Mouse (Mus musculus) c-Kit-positive CD71-positive TER-119-positive erythroid progenitor cells, embryonic 14.5 days (primary cell): ENCODE measurements around the gene Tet2.

ENCODE experiments used
- DNase-seq: peaks from one replicate; pipeline ENCODE4 v3.0.0-alpha.2; 2013; ENCODE audit warnings: low spot score

Tet2 gene

DNA sequence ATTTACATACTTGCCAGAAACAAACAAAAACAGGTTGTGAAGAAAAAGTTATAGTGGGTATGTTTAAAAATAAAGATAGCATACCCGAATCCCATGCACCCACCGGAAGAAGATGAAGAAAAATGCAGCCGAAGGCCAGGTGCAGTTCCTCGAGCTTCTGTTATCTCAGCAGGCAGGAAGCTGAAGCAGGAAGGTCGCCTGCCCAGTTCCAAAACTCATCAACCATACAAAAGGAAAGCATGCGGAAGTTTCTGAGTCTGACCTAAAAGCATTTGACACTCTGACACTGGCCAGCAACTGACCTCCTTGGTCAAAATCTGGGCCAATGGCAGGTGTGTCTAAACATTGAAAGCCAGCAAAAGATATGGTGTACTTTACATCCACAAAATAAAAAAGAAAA is 26.8 kb downstream of the Tet2 start:
- no peak for DNase-seq

DNA sequence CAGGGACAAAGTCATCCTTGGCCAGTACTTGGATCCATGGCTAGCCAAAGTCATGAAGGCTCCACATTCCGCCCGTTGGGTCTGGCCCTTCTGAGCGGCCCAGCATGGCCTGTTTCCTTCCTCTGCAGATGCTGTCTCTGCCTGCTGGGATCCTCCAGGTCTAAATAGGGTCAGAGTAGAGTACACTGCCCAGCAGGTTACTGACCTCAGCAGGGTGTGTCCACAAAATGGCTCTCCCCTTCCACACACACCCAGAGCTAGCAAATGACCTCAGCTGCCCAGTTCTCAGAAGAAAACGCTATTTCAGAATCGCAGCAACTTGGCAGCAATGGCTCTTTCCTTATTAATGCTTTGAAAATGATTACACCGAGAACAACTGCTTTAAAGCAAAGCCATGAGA is 27.5 kb downstream of the Tet2 start:
- no peak for DNase-seq

DNA sequence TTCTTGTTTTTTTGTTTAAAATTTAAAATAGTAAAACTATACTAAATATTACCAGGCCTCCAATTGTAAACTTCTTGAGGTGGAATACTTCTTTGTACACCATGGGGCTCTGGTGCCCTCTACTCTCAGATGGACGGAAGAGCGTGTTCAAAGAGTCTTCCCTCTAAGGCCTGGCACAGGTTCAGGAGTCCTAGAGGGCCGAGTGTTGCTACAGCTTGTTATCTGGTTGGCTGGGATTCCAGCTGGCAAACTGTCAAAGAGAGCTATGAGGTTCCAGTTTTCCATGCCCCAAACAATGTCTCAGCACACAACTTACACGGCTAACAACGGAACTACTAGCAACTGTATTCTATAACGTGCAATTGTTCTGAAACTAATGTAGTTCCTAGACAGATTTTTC is 28.8 kb downstream of the Tet2 start:
- DNase-seq = no peak

DNA sequence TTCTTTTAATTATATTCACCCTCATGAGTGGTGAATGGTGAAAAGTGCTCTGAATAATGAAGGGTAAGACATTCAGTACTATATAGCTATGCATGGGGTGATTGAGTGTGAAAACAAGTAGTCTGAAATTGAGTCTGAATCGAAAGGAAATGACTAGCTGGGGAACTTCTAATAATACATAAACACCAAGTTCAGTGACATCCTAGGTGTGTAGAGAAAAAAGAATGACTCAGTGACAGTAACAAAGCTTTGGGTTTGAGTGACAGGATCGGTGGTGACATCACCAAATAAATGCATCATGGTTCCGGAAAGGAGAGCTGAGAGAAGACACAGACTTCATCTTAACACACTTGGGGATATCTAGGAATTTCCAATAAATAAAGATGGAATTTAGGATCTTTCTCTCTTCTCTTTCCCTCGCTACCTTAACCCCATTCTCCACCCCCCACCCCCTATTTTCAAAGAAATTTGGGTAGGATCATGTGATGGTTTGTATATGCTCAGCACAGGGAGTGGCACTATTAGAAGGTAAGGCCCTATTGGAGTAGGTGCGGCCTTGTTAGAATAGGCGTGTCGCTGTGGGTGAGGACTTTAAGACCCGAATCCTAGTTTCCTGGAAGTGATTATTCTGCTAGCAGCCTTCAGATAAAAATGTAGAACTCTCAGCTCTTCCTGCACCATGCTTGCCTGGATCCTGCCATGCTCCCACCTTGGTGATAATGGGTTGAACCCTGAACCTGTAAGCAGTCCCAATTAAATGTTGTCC is 29.6 kb downstream of the Tet2 start:
- no peak for DNase-seq

DNA sequence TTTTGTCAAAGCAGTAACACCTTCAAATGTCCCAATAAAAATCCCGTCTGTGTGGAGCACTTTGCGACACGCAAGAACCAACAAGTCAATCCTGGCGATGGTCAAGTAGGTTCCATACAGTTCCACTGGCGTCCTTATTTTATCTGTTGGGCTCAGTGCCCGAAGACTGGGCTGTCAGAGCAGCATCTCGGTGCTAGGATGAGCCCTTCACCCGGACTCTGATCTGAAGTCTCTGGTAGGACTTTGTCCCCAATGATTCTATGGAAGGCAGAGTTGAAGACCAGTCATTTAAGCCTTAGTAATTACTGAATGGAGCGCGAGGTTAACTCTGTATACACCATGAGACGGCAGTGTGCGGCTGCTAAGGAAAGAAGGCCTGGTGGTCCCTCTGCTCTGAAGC is 30.6 kb downstream of the Tet2 start:
- DNase-seq = no peak

DNA sequence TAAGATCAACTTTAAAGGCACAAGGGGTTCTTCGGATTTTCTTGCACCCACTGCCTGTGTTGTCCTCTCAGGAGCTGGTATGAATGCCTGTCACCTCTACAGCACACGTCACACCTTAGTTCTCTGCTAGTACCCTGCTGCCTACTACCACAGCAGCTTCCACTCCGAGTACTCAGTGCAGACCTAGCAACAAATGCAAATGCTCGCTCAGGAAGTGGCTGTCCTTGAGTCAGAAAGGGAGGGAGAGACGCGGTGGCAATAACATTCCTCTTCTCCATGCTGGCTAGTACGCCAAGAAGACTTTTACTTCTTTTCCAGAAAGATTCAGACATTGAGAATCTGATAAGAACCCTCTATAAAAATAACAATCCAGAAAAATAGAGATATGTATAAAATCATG is 31.5 kb downstream of the Tet2 start:
- DNase-seq = no peak

DNA sequence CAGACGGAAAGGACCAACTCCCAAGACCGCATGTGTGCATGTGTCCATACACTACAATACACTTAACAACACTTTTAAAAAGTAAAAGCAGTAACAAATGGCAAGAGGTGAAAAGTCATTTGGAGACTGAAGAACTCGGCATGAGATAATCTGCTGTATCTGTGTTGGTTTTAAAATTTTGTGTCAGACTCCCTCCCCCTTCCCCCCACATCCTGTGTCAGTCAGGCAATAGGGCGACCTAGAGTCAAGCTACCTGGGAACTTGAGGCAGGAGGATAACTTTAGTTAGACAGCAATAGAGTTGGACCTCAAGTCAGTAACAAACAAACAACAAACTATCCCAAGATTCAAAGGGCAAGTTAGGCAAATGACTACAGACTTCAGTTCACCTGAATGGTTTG is 34.6 kb downstream of the Tet2 start:
- DNase-seq = no peak

DNA sequence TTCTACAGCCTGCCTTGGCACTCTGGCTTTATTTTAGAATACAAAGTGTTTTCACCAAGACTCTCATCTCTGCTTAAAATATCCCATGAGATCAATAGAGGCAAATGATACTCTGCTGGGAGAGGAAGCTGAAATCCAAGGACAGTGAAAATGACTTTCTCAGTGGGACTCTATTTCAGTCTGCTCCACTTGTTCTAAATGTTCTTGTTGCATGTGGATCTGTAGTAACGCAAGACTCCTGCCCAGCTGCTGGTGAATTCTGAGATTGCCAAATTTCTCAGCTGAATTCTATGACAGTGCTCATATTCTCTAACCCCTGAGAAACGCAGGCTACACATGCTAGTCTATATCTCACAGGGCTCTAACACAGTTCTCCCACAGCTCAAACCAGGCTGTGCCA is 35.1 kb downstream of the Tet2 start:
- DNase-seq = no peak

DNA sequence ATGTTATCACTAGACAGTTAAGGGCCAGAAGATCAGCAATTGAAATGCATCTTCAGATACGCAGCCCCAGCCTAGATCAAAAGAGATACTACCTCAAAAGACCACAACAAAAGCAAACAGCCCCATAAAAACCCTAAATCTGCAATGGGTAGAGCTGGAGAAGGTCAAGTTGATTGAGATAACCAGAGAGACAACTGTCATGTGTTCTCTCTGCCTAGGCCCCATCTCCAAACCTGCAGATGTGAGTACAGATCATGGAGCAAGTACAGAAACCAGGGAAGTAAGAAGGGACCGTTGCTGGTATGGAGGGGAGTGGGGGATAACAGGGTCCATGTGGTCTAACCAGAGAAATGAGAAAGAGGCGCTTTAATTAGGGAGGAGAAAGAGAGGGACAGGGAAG is 36.1 kb downstream of the Tet2 start:
- DNase-seq = no peak

DNA sequence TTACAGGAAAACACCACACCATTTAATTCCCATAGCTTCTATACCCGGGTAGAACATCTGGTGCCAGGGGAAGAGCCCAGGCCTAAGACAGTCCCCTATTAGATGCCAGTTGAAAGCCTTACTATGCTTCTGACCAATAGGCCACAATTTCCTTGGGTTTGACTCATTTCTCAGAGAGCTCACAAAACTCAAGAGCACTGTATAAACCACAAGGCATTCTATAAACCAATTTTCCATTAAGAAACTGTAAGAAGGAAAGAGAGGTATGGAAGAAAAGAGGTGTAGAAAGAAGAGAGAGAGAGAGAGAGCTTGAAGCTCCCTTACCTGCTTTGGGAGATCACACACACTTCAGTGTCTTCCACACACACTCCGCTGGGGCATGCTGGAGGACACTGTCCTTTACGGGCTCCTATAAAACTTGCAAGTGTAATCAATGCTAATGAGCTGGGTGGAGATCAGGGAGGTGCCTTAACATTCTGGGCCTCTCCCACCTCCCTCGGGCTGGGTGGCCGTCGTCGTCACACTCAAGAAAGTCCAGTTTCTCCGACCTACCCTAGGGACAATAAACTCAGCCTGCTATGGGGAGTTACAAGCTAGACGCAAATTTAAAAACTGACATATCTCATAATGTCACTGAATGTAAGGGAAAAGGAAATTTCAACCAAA is 38.5 kb downstream of the Tet2 start:
- no peak for DNase-seq

DNA sequence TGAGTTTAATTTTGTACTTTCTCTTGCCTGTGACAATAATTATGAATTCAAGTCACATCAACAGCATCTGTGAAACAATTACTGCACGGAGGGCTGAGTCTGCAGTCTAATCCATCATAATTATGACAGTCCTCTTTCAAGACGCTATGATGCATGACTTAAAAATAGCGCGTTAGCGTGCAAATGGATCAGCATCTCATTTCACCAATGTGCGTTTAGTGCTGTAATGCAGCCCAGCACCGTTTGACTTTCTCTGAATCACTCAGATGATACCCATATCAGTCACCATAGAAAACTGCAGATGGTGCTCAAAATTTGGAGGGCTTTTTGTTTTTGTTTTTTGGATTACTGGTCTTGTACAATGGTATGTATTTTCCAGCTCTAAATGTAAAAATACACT is 48.0 kb downstream of the Tet2 start:
- no peak for DNase-seq

DNA sequence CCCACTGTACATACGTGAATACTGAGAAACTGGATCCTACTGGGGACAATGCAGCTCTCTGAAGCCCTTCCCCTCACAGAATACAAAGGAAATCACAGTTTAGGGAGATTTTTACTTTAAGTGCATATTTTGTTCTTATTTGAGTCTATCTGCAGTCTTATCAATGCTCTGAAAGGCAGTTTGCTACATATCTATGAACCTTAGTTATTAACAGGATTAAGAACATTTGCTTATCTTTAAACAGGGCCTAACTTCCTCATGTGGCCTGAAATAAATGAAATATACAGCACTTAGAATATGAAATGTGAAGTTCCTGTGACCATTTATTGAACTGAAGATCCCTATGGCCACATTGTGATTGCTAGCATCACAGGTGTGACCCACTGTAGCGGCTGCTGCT is 53.6 kb downstream of the Tet2 start:
- no peak for DNase-seq

DNA sequence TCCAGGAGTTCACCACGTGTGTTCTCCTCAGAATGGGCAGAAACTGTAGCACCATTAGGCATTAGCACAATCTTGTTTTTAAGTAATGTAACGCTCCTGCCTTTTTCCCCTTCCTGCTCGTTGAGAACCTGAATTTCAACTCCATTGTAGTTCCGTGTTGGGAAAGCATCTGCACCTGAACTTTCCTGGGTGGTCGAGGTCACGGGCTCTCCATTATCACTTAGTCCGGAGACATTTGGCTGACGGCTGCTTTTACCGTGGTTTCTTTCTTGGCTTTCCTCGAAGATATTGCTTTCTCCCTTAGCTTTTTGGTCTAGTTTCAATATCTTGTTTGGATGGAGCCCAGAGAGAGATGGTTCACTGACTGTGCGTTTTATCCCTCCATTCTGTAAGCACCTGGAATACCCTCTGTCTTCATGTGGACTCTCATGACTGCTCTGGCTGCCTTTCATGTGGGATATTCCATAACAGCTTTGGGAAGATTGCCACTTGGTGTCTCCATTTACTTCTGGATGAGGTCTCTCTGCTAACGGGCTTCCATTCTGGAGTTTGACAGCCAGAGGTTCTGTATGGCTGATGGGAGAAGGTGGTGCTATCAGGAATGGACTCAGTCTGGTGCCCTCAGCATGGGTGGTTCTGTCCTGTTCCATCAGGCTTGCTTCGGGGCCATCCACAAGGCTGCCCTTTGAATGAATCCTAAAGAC is 56.8 kb downstream of the Tet2 start:
- no peak for DNase-seq

DNA sequence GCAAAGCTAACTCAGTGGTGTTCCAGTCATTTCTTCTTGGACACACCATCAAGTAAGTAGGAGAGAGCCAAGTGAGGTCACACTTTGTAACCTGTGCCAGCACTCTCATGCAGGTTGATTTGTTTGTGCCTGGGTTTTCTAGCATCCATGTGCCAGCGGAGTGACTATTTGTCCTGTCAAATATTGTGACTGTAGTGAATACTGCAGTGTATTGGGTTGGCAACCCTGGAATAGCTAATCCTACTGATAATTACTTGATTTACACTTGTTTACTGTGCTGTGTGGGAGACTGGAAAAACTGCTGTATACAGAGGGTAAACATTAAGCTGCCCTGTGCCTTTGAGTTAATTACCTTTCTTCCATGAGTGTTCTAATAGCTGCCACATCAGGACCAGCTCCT is 62.1 kb downstream of the Tet2 start:
- DNase-seq = no peak

DNA sequence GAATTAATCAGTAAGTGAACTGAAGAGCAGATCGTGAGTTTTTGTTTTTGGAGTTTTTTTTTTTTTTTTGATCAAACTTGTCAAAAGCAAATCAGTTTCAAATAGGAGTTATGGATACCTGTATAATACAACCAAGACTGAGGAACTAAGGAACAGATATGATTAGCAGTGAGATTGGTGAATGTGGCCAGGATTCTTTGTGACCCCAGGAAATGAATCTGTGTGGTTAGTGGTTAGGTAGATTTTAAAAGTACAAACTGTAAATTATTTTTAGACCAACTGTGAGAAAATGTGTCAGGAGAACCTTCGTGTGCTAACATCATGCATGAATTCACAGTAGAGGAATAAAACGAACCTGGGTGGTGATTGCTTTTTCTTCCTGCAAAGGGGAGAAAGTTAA is 66.0 kb downstream of the Tet2 start:
- no peak for DNase-seq

DNA sequence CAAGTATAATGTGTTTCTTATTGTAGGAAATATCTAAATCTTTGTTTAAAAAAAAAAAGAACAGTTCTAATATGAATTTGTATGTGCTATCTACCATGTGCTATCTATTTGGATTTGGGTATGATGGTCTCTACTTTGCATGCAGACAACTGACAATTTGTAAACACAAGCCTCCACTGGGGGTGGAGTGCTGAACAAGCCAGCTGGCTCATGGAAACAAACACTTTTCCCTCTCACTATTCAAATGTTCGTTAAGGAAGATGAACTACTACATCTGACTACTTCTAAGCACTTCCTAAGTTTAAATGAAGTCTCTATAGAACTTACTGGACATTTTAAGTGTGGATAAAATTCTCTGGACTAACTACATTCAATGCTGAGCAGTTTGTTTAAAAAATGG is 71.2 kb downstream of the Tet2 start:
- no peak for DNase-seq

DNA sequence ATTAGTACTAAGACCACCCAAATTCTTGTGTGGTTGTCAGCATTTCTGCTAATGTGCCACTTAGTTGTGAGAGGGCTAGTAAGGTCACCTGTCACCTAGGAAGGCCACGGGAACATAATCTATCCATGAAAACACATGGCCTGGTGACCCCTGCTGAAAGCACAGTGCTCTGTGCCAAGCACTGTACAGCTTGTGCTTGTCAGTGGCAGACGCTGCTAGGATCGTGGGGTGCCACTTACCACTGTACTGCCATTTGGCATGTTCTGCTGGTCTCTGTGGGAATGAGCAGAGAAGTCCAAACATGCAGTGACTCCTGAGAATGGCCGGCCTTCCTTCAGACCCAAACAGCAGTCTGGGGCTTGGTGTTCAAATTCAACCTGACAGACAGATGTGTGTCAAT is 73.8 kb downstream of the Tet2 start:
- no peak for DNase-seq

DNA sequence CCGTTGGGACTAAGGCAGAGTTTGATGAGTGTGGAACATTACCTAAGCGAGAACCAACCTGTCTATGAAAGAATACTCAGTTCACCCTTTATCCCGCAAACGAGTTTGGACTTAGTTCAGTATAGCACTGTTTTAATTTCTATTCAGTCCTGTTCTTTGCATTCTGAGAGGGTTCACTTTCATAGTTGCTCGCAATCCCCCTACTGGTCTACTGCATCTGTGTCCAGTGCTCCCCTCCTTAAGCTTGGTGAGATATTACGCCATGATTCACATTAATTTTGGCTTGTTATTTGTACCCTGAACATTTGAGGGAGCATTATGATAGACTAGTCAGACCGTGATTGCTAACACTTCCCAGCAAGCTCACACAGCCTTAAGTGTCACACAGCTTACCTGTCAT is 76.1 kb downstream of the Tet2 start:
- no peak for DNase-seq

DNA sequence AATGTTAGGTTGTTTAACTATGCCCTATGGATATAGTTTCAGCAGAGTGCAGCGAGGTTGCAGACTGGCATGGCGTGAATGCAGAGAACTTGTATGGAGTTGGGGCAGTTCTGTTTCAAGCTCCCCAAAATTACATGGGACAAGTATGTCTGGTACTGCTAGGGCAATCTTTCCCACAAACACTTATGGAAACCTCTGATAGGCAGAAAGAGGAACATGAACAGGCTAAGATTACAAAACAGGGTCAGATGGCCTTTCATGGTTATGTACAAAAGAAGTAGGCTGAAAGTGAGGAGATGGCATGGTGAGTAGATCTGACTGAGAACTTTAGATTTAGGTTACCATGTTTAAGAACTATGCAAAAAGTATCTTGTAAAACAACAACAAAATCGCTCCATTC is 81.7 kb downstream of the Tet2 start:
- no peak for DNase-seq

DNA sequence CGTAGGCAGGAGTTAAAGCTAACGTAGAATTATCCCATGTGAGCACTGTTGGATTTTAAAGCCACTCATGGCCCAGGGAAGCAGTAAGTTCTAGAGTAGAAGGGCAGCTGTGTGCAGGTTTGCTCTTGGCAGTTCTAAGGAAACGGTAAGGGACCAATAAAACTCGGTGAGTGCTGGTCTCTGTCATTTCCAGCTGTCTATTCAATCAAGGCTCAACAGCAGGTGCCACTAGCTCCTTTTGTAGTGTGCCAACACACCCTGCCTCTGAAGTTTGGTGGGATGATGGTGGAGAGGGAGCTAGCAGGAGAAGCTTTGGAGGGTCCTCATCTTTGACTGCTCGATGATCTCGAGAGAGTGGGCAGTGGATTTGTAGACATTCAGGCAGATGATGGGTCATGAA is 82.5 kb downstream of the Tet2 start:
- DNase-seq = no peak

DNA sequence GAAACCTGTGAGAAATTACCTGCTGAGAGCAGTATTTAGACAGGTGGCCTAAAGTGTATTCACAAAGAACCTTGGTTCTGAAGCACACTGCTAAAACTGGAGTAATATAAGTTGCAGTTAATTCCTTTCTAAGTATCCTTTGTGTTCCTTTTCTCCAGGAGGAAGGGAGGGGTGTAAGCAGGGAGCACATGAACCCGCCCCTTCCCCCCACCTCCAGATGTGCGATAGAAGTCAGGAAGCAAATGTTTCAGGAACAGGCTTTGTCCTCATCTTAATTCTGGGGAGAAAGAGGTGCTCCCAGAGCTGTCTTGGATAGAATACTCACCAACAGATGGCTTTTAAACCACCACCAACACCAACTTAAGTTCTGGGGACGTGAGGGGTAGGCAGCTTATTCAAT is 82.9 kb downstream of the Tet2 start:
- DNase-seq = no peak

DNA sequence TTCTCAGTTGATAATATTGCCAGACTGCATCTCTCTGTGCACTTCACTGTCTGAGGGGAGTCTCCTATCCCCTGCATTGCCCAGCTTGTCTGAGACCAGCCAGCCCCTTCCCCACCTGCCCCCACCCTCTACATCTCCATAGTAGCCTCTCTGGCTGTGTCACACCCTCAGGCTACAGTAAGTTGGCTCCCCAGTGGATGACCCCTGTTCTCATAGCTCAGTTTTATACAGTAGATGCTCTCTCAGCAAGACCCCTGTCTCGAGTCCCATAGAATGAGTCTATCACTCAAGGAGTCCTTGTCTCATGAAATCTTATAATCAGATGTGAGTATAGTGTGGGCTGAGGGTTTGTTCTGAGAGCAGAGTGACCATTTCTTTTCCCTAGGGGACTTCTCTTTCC is 85.8 kb downstream of the Tet2 start:
- no peak for DNase-seq

DNA sequence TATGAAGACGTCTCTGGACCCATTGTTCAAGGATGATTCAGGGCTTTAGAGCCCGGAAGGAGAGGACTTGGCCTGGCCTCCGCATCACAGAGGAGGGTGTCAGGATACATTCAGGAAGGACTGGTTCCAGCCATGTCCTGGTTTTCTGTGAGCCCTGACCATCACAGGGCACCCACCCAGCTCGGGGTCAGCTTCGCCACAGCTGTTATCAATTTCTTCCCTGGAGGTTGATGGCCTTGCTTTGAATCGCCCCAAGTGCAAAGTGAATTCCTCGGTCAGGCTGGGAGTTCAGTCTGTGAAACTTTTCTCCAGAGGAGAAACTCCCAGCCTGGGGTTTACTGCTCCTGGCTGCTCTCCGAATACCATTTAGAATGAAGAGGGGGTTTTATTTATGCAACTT is 91.0 kb downstream of the Tet2 start:
- DNase-seq = no peak

DNA sequence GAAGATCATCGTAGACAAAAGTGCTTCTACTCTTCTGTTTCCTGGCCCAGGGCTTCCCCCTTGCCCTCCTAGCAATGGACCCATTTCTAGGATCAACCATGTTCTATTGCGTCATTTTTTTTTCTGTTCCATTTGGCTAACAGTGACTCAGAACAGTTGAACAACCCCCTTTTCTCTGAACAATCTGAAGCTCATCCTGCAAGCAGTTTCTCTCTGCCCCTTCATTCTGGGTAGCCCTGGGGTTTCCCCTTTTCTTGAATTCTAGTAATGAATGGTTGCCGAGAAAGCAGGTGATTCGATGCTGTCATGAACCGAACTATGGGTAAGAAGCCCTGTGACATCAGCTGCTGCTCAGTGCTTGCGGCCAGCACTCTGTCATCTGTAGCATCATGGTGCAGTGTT is 108.0 kb downstream of the Tet2 start:
- DNase-seq = no peak
